Mouse (Mus musculus): ENCODE data around the gene Sept5.
A peak's percentile ranks its signal among the peaks of the same experiment; 100 is the strongest.

Sept5 gene

GRCm38 (mm10) chr16:18581623-18582205, 48.0 kb downstream of the Sept5 start:
- DNase-seq, result peak; percentile 23

DNA sequence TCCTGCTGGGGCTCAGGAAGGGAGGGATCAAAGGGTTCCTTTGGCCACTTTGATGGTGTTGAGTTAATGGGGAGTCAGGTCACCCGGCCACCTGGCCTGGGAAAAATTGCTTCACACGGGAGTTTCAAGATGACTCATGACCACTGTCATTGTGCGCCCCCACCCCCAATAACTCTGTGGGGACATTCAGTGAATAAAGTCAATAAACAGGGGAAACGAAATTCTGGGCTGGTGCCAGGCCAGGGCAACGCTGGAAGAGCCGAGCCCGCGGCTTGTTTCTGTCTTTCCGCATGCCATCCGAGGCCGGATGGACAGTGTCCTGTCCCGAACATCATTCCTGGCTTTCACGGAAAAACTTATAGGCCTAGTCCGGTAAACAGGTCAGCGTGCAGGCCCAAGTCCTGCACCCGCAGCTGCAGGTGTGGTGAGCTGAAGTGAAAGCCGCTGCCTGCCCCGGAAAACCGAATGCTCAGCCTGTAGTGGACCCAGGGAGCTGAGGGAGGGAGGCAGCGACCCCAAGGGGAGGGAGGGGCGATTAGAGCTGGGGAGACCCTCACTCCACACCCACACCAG, 48.6 kb downstream of the Sept5 start:
- DNase-seq, result no peak

DNA sequence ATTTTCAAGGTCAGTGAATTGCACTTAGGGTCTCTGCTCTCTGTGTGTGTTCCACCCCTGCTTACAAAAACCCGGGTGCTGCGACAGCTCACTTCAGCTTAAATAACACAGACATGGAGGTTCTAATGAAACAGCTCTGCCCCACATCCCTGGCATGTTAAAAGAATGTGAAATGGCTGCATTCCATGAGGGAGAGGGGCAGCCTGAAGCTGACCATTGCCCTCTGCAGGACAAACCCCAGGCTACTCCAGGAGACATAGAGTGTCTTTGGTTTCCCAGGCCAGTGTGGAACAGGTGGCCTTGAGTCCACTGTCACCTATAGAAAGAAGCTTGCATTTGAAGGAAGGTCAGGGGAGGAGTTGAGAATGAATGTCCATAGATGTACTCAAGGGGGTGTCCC, 49.4 kb downstream of the Sept5 start:
- no peak for DNase-seq

DNA sequence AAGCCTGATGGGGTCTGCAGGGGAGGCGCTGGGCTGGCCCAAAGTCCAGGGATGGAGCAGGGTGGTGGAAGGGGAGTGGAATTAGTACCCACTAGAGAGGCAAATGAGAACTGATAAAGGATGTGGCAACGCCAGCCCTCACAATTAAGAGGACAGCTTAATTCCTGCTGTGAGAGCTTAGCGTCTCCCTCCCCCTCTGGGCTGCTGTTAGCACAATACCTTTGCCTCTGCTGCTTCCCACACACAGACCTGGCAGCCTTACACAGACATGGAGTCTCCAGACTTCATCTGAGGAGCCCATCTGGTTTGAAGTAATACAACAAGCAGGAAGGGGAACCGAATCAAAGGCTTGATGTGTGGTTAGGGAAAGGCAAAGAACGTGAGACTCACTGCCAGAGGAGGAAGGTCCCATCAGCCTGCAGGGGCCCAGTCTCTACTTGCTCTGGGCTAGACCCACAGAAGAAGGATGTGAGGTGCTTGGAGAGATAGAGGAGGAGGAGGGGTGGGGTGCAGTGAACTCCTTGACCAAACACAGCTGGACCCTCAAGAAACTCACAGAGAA, 52.1 kb downstream of the Sept5 start:
- no peak for DNase-seq

- no peak for DNase-seq
Observed at GRCm38 (mm10) chr16:18577071-18577470, 52.7 kb downstream of the Sept5 start.

DNA sequence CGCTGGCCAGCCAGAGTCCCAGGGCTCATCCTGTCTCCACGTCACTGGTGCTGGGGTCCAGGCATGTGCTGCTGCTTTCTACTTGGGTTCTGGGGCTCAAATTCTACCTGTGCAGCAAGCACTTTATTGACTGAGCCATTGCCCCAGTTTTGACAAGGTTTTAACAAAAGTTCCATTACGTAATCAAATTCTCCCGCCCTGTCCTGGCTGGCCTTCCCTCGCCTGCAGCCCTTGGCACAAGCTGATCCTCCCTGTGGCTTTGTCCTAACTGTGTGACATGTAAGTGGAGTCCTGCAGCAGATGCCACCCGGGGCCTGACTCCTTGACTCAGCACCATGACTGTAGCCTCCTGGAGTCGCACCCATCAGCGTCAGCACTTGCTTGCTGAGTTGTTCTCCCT, 55.6 kb downstream of the Sept5 start:
- DNase-seq, result no peak

Measured in right cerebral cortex, postnatal 25 days (tissue).